Mouse (Mus musculus): ENCODE results near the gene Efna5. TPM values are rescaled to one million over a fixed set of nuclear protein-coding genes. Genes with fewer than 3 reads are reported as not detected.

Efna5 gene
- polyA plus RNA-seq, 1 experiment from 2014 or later = not detected

DNA sequence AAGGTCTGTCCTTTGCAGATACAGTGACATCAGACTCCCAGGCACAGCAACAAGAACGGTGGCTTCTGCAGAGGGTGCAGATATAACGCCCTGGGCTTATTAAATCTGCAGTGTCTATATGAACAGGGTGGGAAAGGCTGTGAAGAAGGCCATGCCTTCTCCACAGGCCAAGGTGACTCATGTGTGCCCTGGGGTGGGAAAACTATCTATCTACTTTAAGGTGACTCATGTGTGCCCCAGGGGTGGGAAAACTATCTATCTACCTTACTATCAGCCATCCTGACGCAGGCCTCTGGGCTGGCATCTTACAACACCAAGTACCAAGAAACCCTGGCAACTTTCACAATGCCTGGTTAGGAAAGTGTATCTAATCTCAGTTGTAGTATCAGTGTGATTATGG is 124.2 kb downstream of the Efna5 start:
- Histone ChIP-seq H3K79me2 (ENCODE audit: inconsistent target) (no peaks in the 10 kb centered on the region), H3K27ac (no peak overlapping the region), H3K36me3 (ENCODE audit: inconsistent target) (no peaks in the 10 kb centered on the region), H3K4me3 (ENCODE audit: inconsistent target) (no peak overlapping the region)
- WGBS (ENCODE audit: missing documents) = 85% methylated on average over 3 of the region's 3 CpGs

DNA sequence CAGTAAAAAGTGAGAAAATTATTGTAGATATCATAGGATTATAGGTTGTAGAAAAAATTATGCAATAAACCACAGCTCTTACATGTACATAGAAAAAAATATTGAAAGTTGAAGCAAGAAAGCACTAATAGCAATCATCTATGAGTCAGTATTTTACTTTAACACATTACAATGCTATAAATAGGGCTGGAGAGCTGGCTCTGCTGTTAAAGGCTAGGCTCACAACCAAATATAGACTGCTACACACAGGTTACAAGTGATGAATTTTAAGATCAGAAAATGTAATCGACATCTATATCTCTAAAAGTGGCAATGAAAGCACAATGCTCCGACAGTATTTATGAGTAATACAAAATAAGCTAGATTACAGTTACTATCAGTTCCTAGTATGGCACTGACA is 125.5 kb downstream of the Efna5 start:
- 88% methylated on average over 2 of the region's 2 CpGs for WGBS (ENCODE audit: missing documents)
- H3K36me3 ChIP-seq (ENCODE audit: inconsistent target) = no peaks in the 10 kb centered on the region
- no peak overlapping the region for H3K4me3 ChIP-seq (ENCODE audit: inconsistent target)
- no peak overlapping the region for H3K27ac ChIP-seq
- no peaks in the 10 kb centered on the region for H3K79me2 ChIP-seq (ENCODE audit: inconsistent target)

DNA sequence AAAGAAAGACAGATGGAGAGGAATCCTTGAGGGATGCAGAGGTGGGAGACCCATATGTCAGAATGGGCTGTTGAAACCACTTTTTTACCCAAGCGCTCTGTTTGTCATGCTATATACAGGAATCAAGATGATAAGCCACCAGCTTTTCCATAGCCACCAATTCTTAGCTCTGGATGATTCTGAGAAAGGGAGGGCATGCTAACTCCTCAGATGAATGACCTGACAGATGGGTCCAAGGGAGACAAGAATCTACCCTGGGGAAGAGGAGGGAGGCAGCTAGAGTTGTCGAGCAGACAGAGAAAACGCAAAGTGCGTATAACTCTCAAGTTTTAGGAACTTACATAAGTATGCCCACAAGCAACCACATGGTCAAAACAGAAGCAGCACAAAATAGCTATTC is 126.5 kb downstream of the Efna5 start:
- 58% methylated on average over 4 of the region's 4 CpGs for WGBS (ENCODE audit: missing documents)
- no peak overlapping the region for H3K27ac ChIP-seq
- no peaks in the 10 kb centered on the region for H3K79me2 ChIP-seq (ENCODE audit: inconsistent target)
- H3K4me3 ChIP-seq (ENCODE audit: inconsistent target) = no peak overlapping the region
- H3K36me3 ChIP-seq (ENCODE audit: inconsistent target) = no peaks in the 10 kb centered on the region

DNA sequence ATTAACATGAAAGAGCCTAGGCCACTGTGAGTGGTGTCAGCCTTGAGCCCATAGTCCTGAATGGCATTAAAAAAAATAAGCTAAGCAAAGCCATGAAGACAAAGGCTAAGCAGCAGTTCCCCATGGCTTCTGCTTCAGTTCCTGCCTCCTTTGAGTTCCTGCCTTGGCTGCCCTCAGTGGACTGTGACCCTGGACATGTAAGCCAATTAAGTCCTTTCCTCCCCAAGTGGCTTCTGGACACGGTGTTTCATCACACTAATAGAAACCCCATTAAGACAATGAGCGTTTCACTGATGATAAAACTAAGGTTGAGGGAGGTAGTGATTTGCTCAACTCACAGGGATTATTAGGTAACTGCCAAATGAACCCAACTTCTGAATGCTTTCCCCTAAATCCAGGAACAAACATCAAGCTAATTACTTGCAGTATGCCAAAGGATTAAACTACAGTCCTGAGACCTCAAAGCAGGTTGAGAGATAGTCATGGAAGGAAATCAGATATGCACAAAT is 128.7 kb downstream of the Efna5 start:
- Histone ChIP-seq H3K27ac (no peak overlapping the region), H3K4me3 (ENCODE audit: inconsistent target) (no peak overlapping the region), H3K36me3 (ENCODE audit: inconsistent target) (no peaks in the 10 kb centered on the region), H3K79me2 (ENCODE audit: inconsistent target) (no peaks in the 10 kb centered on the region)
- WGBS (ENCODE audit: missing documents) = 80% methylated on average over 2 of the region's 2 CpGs

DNA sequence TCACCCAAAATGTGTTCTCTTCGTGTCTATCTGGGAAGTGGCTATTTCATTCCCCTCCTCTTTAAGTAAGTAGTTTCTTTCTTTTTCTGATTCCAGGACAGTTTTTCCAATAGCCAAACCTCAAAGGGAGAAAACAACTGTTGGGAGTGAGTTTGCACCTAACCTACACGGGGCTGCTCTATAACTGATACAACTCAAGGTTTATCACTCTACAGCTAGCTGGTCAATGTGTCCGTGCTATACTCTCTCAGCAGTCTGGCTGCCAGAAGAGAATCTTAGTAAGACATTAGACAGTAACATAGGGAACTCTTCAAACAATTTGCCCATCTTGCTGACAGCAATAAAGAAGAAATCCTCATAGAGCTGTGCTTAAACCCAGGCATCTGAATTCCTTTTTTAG is 130.5 kb downstream of the Efna5 start:
- Histone ChIP-seq H3K27ac (no peak overlapping the region), H3K36me3 (ENCODE audit: inconsistent target) (no peaks in the 10 kb centered on the region), H3K79me2 (ENCODE audit: inconsistent target) (no peaks in the 10 kb centered on the region), H3K4me3 (ENCODE audit: inconsistent target) (no peak overlapping the region)
- 84% methylated on average over 3 of the region's 3 CpGs for WGBS (ENCODE audit: missing documents)

DNA sequence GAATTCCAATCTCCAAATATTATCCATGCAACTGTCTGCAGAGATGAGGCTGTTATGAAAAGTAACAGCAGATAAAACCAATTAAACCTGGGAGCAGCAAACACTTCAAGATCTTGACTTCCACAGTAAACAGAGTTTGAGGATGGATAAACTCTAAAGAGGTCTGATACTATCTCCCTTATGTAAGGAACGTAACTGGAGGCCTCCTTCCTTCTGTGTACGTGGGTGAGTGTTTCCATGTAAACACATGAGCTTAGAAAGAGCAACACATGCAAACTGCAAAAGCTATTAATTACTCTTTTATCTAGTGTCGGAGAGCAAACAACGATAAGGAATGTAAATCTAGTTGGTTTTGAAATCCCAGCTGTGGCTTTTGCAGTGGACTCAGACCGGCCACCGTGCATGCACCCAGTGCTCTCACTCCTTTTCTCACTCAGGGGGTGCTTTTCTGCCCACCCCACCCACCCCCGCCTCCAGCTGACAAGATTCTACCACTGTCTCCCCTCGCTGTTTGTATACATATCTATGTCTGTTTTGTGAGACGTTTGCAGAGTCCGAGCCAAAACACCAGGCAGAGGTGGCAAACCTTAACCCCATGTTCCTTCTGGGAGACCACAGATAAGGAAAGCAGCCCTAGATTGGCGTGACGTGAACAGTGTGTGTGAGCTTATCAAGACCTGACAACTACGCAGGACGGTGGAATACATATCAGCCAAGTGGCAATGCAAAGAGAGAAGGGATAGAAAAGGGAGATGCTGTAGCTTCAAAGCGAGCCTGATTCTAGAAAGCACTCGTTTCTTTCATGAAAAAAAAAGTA is 132.1 kb downstream of the Efna5 start:
- Histone ChIP-seq H3K79me2 (ENCODE audit: inconsistent target) (no peaks in the 10 kb centered on the region), H3K36me3 (ENCODE audit: inconsistent target) (no peaks in the 10 kb centered on the region), H3K4me3 (ENCODE audit: inconsistent target) (no peak overlapping the region), H3K27ac (no peak overlapping the region)
- WGBS (ENCODE audit: missing documents) = 67% methylated on average over 16 of the region's 16 CpGs

DNA sequence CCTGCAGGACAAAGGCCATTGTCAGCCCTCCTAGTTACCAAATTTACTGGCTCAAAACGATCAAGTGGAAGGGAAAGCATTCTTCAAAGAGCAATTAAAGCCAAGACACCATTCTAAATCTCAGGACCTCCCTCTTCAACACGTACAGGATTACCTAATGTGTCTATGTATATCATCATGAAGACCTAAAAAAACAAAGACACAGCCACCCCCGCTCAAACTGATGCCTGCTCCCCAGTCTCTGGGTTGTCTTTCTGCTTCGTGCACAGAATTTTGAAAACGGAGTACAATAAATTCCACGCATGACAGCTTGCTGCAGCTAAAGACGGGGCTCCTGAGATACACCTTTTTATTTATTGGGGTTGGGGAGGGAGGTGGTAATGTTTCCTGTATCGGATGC is 133.7 kb downstream of the Efna5 start:
- Histone ChIP-seq H3K36me3 (ENCODE audit: inconsistent target) (no peaks in the 10 kb centered on the region), H3K27ac (no peak overlapping the region), H3K79me2 (ENCODE audit: inconsistent target) (no peaks in the 10 kb centered on the region), H3K4me3 (ENCODE audit: inconsistent target) (no peak overlapping the region)
- 89% methylated on average over 8 of the region's 8 CpGs for WGBS (ENCODE audit: missing documents)

DNA sequence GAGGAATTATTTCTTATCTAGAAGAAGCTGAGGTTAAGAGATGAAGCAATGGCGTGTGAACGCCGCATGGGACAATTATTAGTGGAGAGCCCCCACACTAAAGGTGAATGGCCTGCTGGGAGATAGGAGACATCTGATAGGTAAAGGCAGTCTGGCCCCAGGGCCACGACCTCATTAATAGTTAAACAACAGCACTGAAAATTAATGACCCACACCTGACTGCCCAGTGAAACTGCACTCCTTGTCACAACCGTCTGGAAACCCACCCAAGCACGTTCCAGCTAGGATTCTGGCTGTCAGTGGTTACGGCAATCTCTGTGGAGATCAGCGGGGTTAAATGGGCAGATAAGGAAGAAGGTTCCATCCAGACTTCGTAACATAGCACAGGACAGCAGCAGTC is 134.3 kb downstream of the Efna5 start:
- Histone ChIP-seq H3K4me3 (ENCODE audit: inconsistent target) (no peak overlapping the region), H3K36me3 (ENCODE audit: inconsistent target) (no peaks in the 10 kb centered on the region), H3K79me2 (ENCODE audit: inconsistent target) (no peaks in the 10 kb centered on the region), H3K27ac (no peak overlapping the region)
- WGBS (ENCODE audit: missing documents) = 88% methylated on average over 9 of the region's 9 CpGs

DNA sequence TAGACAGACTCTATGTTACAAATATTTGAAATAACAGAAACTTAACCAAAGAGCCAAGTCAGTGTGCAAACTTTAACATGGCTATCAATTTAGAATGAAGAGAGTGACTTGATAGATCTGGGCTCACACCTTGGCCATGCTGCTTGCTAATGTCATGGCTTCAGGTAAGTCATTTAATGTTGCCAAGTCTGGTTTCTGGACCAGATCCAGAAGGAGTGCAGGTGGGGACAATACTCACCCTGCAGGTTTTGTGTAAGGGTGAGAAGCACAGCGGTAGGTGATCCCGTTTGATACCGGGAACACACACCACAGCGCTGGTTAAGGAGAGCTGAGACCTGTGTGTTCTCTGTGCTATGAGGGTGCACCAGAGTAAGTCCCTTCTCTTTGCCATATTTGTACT is 135.8 kb downstream of the Efna5 start:
- Histone ChIP-seq H3K4me3 (ENCODE audit: inconsistent target) (no peak overlapping the region), H3K36me3 (ENCODE audit: inconsistent target) (no peaks in the 10 kb centered on the region), H3K79me2 (ENCODE audit: inconsistent target) (no peaks in the 10 kb centered on the region), H3K27ac (no peak overlapping the region)
- 98% methylated on average over 4 of the region's 4 CpGs for WGBS (ENCODE audit: missing documents)

DNA sequence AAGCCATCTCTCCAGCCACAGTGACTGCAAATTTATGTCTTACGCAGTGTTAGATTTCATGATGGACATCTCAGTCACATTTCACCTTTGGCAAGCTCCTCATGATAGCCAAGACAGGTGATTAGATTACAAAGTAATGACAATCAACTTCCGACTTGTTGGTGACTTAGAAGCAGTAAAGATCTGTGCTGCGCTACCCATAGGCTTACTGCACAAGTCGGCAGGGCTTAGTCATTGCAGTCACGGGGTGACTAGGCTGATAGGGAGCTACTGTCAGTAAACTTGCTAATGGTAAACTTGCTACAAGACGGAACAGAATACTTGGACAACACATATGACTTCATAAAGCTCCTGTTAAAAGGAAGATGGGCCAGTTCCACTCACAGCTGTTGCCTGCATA is 136.9 kb downstream of the Efna5 start:
- no peak overlapping the region for H3K27ac ChIP-seq
- WGBS (ENCODE audit: missing documents) = 94% methylated on average over 6 of the region's 6 CpGs
- H3K36me3 ChIP-seq (ENCODE audit: inconsistent target) = no peaks in the 10 kb centered on the region
- no peak overlapping the region for H3K4me3 ChIP-seq (ENCODE audit: inconsistent target)
- H3K79me2 ChIP-seq (ENCODE audit: inconsistent target) = no peaks in the 10 kb centered on the region

DNA sequence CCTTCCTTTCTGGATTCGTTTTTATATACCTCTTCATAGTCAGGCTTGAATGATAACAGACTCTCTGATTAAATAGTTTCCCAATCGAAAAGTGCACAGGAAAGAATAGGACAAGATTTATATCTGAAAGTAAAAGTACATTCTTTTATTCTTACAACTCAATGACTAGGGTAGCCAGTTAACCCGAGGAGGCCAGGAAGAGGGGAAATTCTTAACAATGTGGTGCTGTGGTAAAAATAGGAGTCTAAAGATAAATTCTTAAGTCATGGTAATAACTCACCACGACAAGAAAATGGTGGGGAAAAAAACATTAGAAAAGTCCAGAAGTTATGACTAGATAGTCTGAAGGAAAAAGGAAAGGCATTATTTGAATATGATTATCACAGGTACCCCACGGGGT is 139.4 kb downstream of the Efna5 start:
- no peaks in the 10 kb centered on the region for H3K36me3 ChIP-seq (ENCODE audit: inconsistent target)
- WGBS (ENCODE audit: missing documents) = 26% methylated on average over 5 of the region's 5 CpGs
- no peak overlapping the region for H3K27ac ChIP-seq
- no peaks in the 10 kb centered on the region for H3K79me2 ChIP-seq (ENCODE audit: inconsistent target)
- H3K4me3 ChIP-seq (ENCODE audit: inconsistent target) = no peak overlapping the region

DNA sequence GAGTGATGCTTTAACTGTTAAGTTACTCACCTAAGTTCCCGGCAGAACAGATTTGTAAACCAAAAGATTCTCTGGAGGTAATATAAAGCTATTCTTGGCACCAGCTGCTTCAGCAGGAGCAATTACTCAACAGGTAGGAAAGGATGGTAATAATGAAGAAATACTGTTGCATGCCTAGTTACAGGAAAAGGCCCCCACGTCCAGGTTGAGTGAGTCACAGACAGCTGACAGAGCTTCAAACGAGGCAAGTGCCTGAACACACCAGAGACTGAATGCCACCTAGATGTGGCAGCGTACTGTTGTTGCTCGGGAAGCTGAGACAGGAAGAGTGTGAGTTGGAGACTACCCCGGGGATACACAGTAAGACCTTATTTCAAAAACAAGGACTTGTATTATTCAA is 140.1 kb downstream of the Efna5 start:
- no peaks in the 10 kb centered on the region for H3K36me3 ChIP-seq (ENCODE audit: inconsistent target)
- no peaks in the 10 kb centered on the region for H3K79me2 ChIP-seq (ENCODE audit: inconsistent target)
- H3K27ac ChIP-seq = no peak overlapping the region
- WGBS (ENCODE audit: missing documents) = 59% methylated on average over 6 of the region's 6 CpGs
- H3K4me3 ChIP-seq (ENCODE audit: inconsistent target) = no peak overlapping the region

DNA sequence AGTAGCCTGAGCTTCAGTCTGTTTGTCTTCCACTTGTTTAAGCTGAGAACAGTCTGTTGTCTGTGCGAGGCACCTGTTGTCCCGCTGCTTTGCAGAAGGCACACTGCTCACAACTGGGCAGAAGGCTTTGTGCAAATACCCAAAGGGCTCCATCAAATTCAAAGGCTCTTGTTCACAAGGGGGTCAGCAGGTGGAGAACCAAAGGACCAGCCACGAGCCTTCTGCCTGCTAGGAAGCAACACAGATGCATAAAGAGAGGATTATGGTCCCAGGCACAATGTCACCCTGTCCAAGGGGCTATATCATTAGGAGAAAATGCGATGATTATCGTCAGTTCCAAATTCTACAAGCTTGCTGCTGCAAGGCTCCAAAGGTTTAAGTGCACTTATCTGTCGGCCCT is 141.1 kb downstream of the Efna5 start:
- Histone ChIP-seq H3K27ac (no peak overlapping the region), H3K4me3 (ENCODE audit: inconsistent target) (no peak overlapping the region), H3K79me2 (ENCODE audit: inconsistent target) (no peaks in the 10 kb centered on the region), H3K36me3 (ENCODE audit: inconsistent target) (no peaks in the 10 kb centered on the region)
- 82% methylated on average over 6 of the region's 6 CpGs for WGBS (ENCODE audit: missing documents)

DNA sequence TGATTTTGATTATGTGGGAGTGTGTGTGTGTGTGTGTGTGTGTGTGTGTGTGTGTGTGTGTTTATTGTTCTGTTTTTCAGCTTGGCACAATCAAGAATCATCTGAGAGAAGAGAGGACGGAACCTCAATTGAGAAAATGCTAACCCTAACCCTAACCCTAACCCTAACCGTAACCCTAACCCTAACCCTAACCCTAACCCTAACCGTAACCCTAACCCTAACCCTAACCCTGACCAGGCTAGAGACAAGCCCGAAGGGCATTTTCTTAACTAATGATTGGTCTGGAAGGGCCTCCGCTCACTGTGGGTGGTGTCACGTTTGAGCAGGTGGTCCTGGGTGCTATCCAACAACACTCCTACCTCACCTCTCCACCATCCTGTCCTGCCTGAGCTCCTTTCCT is 143.7 kb downstream of the Efna5 start:
- Histone ChIP-seq H3K36me3 (ENCODE audit: inconsistent target) (no peaks in the 10 kb centered on the region), H3K27ac (no peak overlapping the region), H3K79me2 (ENCODE audit: inconsistent target) (no peaks in the 10 kb centered on the region), H3K4me3 (ENCODE audit: inconsistent target) (no peak overlapping the region)
- WGBS (ENCODE audit: missing documents) = 90% methylated on average over 6 of the region's 6 CpGs

DNA sequence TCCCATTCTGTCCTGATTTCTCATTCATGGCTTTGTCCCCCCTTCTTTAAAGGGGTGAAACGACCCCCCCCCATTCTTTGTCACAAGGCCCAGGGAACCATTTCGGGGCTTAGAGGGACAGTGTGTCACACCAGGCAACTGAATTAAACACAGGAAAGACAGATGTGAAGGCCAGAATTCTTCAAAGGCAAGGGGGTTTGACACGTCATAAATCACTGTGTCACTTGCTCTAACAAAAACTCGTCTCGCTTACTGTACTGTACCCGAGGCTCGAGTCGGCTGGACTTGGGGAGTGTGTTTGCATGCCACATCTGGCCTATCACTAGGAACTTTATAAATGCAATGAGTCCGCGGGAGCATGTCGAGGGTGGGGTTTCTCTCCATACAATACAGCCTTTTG is 145.2 kb downstream of the Efna5 start:
- Histone ChIP-seq H3K4me3 (ENCODE audit: inconsistent target) (no peak overlapping the region), H3K27ac (no peak overlapping the region), H3K36me3 (ENCODE audit: inconsistent target) (no peaks in the 10 kb centered on the region), H3K79me2 (ENCODE audit: inconsistent target) (no peaks in the 10 kb centered on the region)
- WGBS (ENCODE audit: missing documents) = 44% methylated on average over 11 of the region's 11 CpGs

DNA sequence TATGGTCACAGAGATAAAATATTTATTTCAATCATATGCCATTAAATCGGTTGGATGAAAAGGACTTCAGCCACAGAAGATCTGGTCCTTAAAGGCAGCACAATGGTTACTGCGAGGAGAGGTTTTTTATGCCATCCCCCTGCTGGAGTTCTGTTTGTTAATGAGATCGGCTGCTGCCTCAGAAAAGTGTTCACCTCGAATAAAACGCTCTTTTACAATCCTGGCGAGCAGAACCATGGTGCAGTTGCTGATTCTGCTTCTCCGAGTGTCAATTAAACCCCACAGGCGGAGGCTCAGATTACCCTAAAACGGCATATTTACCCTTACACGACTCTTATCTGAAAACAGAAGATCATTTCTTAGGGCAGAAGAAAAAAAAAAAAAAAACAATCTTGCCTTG is 146.2 kb downstream of the Efna5 start:
- Histone ChIP-seq H3K36me3 (ENCODE audit: inconsistent target) (no peaks in the 10 kb centered on the region), H3K4me3 (ENCODE audit: inconsistent target) (no peak overlapping the region), H3K79me2 (ENCODE audit: inconsistent target) (no peaks in the 10 kb centered on the region), H3K27ac (no peak overlapping the region)
- 71% methylated on average over 9 of the region's 10 CpGs for WGBS (ENCODE audit: missing documents)

Measured in macrophage (primary cell).